ENCODE assay signal across 8 mouse cellular contexts in the genomic region with DNA sequence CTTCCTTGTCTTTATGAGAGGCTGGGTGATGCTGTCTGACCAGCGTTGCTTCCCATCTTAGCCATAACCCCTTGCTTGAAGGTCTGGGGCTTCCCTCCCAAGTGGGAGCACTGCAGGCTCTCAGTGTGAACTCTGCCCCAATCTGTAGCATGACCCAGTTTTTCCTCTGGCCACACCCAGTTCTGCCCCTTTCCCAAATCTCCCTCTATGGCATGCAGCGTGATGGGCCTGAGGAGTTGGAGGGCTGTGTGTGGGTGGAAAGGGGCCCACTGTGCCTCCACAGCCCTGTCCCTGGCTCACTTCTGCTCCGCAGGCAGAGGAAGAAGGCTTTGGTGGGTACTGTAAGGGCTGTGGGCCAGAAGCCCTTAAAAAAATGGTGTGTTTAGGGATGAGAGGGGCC. TPM values are rescaled to one million over a fixed set of nuclear protein-coding genes. Genes with fewer than 3 reads are reported as not detected.
DNase-seq lines count a peak whose midpoint lies in the region; ATAC-seq and TF ChIP-seq lines count a peak whose summit lies in the region.

No protein-coding gene starts in this region.

- no peak for TF ChIP-seq POLR2A in myocyte (IDR thresholded peaks at IDR 0.05; ENCODE audit: insufficient read length, low read depth)

- DNase-seq in liver, embryonic 11.5 days (ENCODE audit: low spot score): no peak
- DNase-seq in liver: no peak
- DNase-seq in embryonic facial prominence, embryonic 11.5 days (ENCODE audit: low spot score): no peak
- DNase-seq in adrenal gland, postnatal 4 days (ENCODE audit: low spot score in 2 of 2): no peak
- DNase-seq in frontal cortex, adult 2 months (ENCODE audit: extremely low spot score in 1 of 2, low spot score in 1 of 2): no peak

- H3K27ac ChIP-seq in liver, embryonic 11.5 days (ENCODE audit: low read depth, low read length): no peak overlapping the region
- H3K27ac ChIP-seq in embryonic facial prominence, embryonic 11.5 days (replicated peaks; ENCODE audit: low read depth, low read length): no peak overlapping the region
- H3K27ac ChIP-seq in hindbrain, embryonic 15.5 days (replicated peaks): no peak overlapping the region

- peaks cover 56% of the 10 kb centered on the region for H3K79me2 ChIP-seq in myocyte (ENCODE audit: control insufficient read depth, insufficient read depth)

- peaks cover 31% of the 10 kb centered on the region for H3K4me1 ChIP-seq in liver, embryonic 11.5 days (replicated peaks; ENCODE audit: control insufficient read depth, insufficient read depth, low read length)
- peaks cover 16% of the 10 kb centered on the region for H3K4me1 ChIP-seq in embryonic facial prominence, embryonic 11.5 days (ENCODE audit: control insufficient read depth, insufficient read depth, low read length)
- H3K4me1 ChIP-seq in hindbrain, embryonic 15.5 days (replicated peaks): peaks cover 42% of the 10 kb centered on the region

- ATAC-seq in liver, embryonic 11.5 days (replicated peaks; ENCODE audit: low FRiP score): no peak
- no peak for ATAC-seq in embryonic facial prominence, embryonic 11.5 days (replicated peaks; ENCODE audit: insufficient number of reproducible peaks, low FRiP score, low TSS enrichment, low read depth)
- ATAC-seq in hindbrain, embryonic 15.5 days (ENCODE audit: low FRiP score, low read depth): no peak
- no peak for ATAC-seq in inflammation-experienced regulatory T-cells, adult 6 months

- WGBS in liver, embryonic 11.5 days: 67% methylated on average over 3 of the region's 3 CpGs
- 65% methylated on average over 3 of the region's 3 CpGs for WGBS in embryonic facial prominence, embryonic 11.5 days
- 72% methylated on average over 3 of the region's 3 CpGs for WGBS in hindbrain, embryonic 15.5 days

- H3K27me3 ChIP-seq in liver, embryonic 11.5 days (replicated peaks; ENCODE audit: control insufficient read depth, insufficient read depth, low read length): no peaks in the 10 kb centered on the region
- H3K27me3 ChIP-seq in embryonic facial prominence, embryonic 11.5 days (ENCODE audit: control insufficient read depth, insufficient read depth, low read length): no peaks in the 10 kb centered on the region
- no peaks in the 10 kb centered on the region for H3K27me3 ChIP-seq in hindbrain, embryonic 15.5 days
- H3K27me3 ChIP-seq in myocyte (ENCODE audit: control insufficient read depth, insufficient read depth, insufficient read length): no peaks in the 10 kb centered on the region

- peak overlapping the region; percentile 94 for H3K9ac ChIP-seq in liver, embryonic 11.5 days (ENCODE audit: low read depth, low read length)
- peak overlapping the region; percentile 88 for H3K9ac ChIP-seq in embryonic facial prominence, embryonic 11.5 days (replicated peaks; ENCODE audit: low read length)
- peak overlapping the region; percentile 92 for H3K9ac ChIP-seq in hindbrain, embryonic 15.5 days

- no peaks in the 10 kb centered on the region for H3K9me3 ChIP-seq in liver, embryonic 11.5 days (ENCODE audit: control insufficient read depth, low read length)
- H3K9me3 ChIP-seq in embryonic facial prominence, embryonic 11.5 days (replicated peaks; ENCODE audit: control insufficient read depth, low read length): no peaks in the 10 kb centered on the region
- H3K9me3 ChIP-seq in hindbrain, embryonic 15.5 days: no peaks in the 10 kb centered on the region

- H3K36me3 ChIP-seq in liver, embryonic 11.5 days (ENCODE audit: control insufficient read depth, insufficient read depth, low read length): peaks cover 31% of the 10 kb centered on the region
- H3K36me3 ChIP-seq in embryonic facial prominence, embryonic 11.5 days (replicated peaks; ENCODE audit: control insufficient read depth, insufficient read depth, low read depth, low read length): peaks cover 25% of the 10 kb centered on the region
- H3K36me3 ChIP-seq in hindbrain, embryonic 15.5 days: peaks cover 35% of the 10 kb centered on the region
- H3K36me3 ChIP-seq in myocyte (ENCODE audit: control insufficient read depth, insufficient read depth): peaks cover 29% of the 10 kb centered on the region

- H3K4me3 ChIP-seq in liver, embryonic 11.5 days (ENCODE audit: low read depth, low read length): peak overlapping the region; percentile 98
- H3K4me3 ChIP-seq in embryonic facial prominence, embryonic 11.5 days (ENCODE audit: low read depth, low read length): peak overlapping the region; percentile 95
- H3K4me3 ChIP-seq in hindbrain, embryonic 15.5 days: peak overlapping the region; percentile 86
- peak overlapping the region; percentile 100 for H3K4me3 ChIP-seq in myocyte

- peak overlapping the region; percentile 80 for H3K4me2 ChIP-seq in liver, embryonic 11.5 days
- H3K4me2 ChIP-seq in embryonic facial prominence, embryonic 11.5 days (ENCODE audit: low read depth, low read length): peak overlapping the region; percentile 89
- H3K4me2 ChIP-seq in hindbrain, embryonic 15.5 days: peak overlapping the region; percentile 89
- peak overlapping the region; percentile 91 for H3K4me2 ChIP-seq in myocyte (ENCODE audit: low read depth)

- H3ac ChIP-seq in myocyte (ENCODE audit: control insufficient read depth, insufficient read length): no peak overlapping the region

TF ChIP-seq in myocyte, 11 proteins besides CTCF, POLR2A, EP300 and RAD21:
- no peak for TF ChIP-seq USF1 (IDR thresholded peaks at IDR 0.05; ENCODE audit: low read depth)
- peak; percentile 30 for TF ChIP-seq POLR2AphosphoS2 (IDR thresholded peaks at IDR 0.05; ENCODE audit: insufficient read length, low read depth)

RNA-seq across cellular contexts. Expression of gene Chd4, which starts 2.7 kb away (rescaled TPM):
- polyA plus RNA-seq in liver, embryonic 11.5 days (2014; fragmentation: Nextera tagmentation; extraction: Ambion mirVana): 62.5 and 71.6 TPM in 2 replicates
- polyA plus RNA-seq in embryonic facial prominence, embryonic 11.5 days (2014; fragmentation: Nextera tagmentation; extraction: Ambion mirVana): 93.2 and 94.5 TPM in 2 replicates
- 90.3 and 93.1 TPM in 2 replicates for polyA plus RNA-seq in hindbrain, embryonic 15.5 days (2015; fragmentation: Nextera tagmentation; extraction: Ambion mirVana)
- polyA plus RNA-seq in myocyte (2012; fragmentation: generic; extraction: Trizol): 133 TPM
- total RNA-seq in adrenal gland, postnatal 4 days (2021): 100 to 1,000 TPM; 227 to 264 TPM
- polyA plus RNA-seq in frontal cortex, adult 2 months (2012; rRNA removed): 91.3 and 103 TPM in 2 replicates
- polyA plus RNA-seq in inflammation-experienced regulatory T-cells, adult 6 months (2017; shearing (Covaris generic)): 10 to 100 TPM; 47.0 to 76.3 (median 61.6) TPM

RNA-seq across cellular contexts. Expression of gene Lpar5, which starts 30.8 kb away (rescaled TPM):
- polyA plus RNA-seq in liver, embryonic 11.5 days (2014; fragmentation: Nextera tagmentation; extraction: Ambion mirVana): 2.6 and 3.2 TPM in 2 replicates
- polyA plus RNA-seq in embryonic facial prominence, embryonic 11.5 days (2014; fragmentation: Nextera tagmentation; extraction: Ambion mirVana): 0.25 and 0.49 TPM in 2 replicates
- polyA plus RNA-seq in hindbrain, embryonic 15.5 days (2015; fragmentation: Nextera tagmentation; extraction: Ambion mirVana): 0.54 and 1.0 TPM in 2 replicates
- polyA plus RNA-seq in myocyte (2012; fragmentation: generic; extraction: Trizol): not detected
- total RNA-seq in adrenal gland, postnatal 4 days (2021): 1 to 10 TPM in 1 of 2 experiments, under 1 TPM in 1; 0.84 to 1.0 TPM
- polyA plus RNA-seq in frontal cortex, adult 2 months (2012; rRNA removed): 0.94 and 1.4 TPM in 2 replicates
- polyA plus RNA-seq in inflammation-experienced regulatory T-cells, adult 6 months (2017; shearing (Covaris generic)): 10 to 100 TPM; 10.4 to 19.3 (median 12.1) TPM

RNA-seq across cellular contexts. Expression of gene Nop2, which starts 33.2 kb away (rescaled TPM):
- 114 and 125 TPM in 2 replicates for polyA plus RNA-seq in liver, embryonic 11.5 days (2014; fragmentation: Nextera tagmentation; extraction: Ambion mirVana)
- polyA plus RNA-seq in embryonic facial prominence, embryonic 11.5 days (2014; fragmentation: Nextera tagmentation; extraction: Ambion mirVana): 66.3 and 69.8 TPM in 2 replicates
- polyA plus RNA-seq in hindbrain, embryonic 15.5 days (2015; fragmentation: Nextera tagmentation; extraction: Ambion mirVana): 47.7 and 49.7 TPM in 2 replicates
- polyA plus RNA-seq in myocyte (2012; fragmentation: generic; extraction: Trizol): 55.4 TPM
- 10 to 100 TPM; 36.5 to 36.8 TPM for total RNA-seq in adrenal gland, postnatal 4 days (2021)
- 22.0 and 22.3 TPM in 2 replicates for polyA plus RNA-seq in frontal cortex, adult 2 months (2012; rRNA removed)
- 10 to 100 TPM; 32.7 to 50.7 (median 48.1) TPM for polyA plus RNA-seq in inflammation-experienced regulatory T-cells, adult 6 months (2017; shearing (Covaris generic))

RNA-seq across cellular contexts. Expression of gene Iffo1, which starts 46.5 kb away (rescaled TPM):
- polyA plus RNA-seq in liver, embryonic 11.5 days (2014; fragmentation: Nextera tagmentation; extraction: Ambion mirVana): 7.7 and 9.9 TPM in 2 replicates
- 7.0 and 10.3 TPM in 2 replicates for polyA plus RNA-seq in embryonic facial prominence, embryonic 11.5 days (2014; fragmentation: Nextera tagmentation; extraction: Ambion mirVana)
- polyA plus RNA-seq in hindbrain, embryonic 15.5 days (2015; fragmentation: Nextera tagmentation; extraction: Ambion mirVana): 22.1 and 23.7 TPM in 2 replicates
- polyA plus RNA-seq in myocyte (2012; fragmentation: generic; extraction: Trizol): 244 TPM
- 10 to 100 TPM; 42.7 to 49.9 TPM for total RNA-seq in adrenal gland, postnatal 4 days (2021)
- 86.9 and 94.3 TPM in 2 replicates for polyA plus RNA-seq in frontal cortex, adult 2 months (2012; rRNA removed)
- 10 to 100 TPM in 1 of 3 experiments, 1 to 10 TPM in 2; 6.9 to 12.4 (median 9.8) TPM for polyA plus RNA-seq in inflammation-experienced regulatory T-cells, adult 6 months (2017; shearing (Covaris generic))

RNA-seq across cellular contexts. Expression of gene Acrbp, which starts 49.0 kb away (rescaled TPM):
- 6.0 and 7.4 TPM in 2 replicates for polyA plus RNA-seq in liver, embryonic 11.5 days (2014; fragmentation: Nextera tagmentation; extraction: Ambion mirVana)
- 10.0 and 12.5 TPM in 2 replicates for polyA plus RNA-seq in embryonic facial prominence, embryonic 11.5 days (2014; fragmentation: Nextera tagmentation; extraction: Ambion mirVana)
- polyA plus RNA-seq in hindbrain, embryonic 15.5 days (2015; fragmentation: Nextera tagmentation; extraction: Ambion mirVana): 19.1 and 20.9 TPM in 2 replicates
- polyA plus RNA-seq in myocyte (2012; fragmentation: generic; extraction: Trizol): 1.4 TPM
- 1 to 10 TPM; 7.3 to 8.0 TPM for total RNA-seq in adrenal gland, postnatal 4 days (2021)
- 23.0 and 23.9 TPM in 2 replicates for polyA plus RNA-seq in frontal cortex, adult 2 months (2012; rRNA removed)
- polyA plus RNA-seq in inflammation-experienced regulatory T-cells, adult 6 months (2017; shearing (Covaris generic)): 10 to 100 TPM in 2 of 3 experiments, 1 to 10 TPM in 1; 5.6 to 23.2 (median 17.7) TPM
